Mouse (Mus musculus): Measurements from ENCODE around the gene Igfals.

Gene Igfals

DNA sequence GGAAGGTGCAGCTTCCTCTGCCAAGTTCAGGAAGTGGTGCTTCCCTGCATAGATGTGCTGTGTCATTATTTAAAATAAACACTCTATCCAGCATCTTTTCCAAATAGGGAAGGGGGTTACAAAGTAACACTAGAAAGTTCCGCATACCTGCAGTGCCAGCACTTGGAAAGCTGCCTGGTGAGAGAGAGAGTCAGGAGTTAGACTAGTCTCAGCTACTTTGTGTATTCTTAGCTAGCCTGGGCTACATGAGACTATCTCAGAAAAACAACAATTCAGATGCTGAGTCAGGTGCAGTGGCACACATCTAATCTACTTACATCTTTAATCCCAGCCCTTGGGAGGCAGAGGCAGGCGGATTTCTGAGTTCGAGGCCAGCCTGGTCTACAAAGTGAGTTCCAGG lies 4.0 kb upstream of the Igfals start:
- in situ Hi-C loops (cut with MboI, MseI): no loop called here

DNA sequence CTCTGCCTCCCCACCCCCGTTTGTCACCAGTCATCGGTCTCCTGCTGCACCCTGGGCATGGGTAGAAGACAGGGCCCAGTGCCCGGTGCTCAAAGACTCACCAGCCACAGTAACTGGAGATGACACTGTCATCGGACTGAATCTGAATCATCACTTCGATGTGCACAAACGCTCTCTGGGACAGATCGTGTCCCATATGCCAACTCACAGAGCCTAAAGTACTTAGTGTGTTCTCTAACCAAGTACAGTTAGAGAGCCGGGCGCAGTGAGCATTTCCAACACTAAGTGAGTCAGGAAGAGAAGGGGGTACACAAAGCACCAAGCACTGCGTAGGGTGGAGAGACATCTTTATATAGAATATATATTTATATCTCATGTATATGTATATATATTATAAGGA lies 2.1 kb downstream of the Igfals start:
- in situ Hi-C loops (cut with MboI, MseI): no loop called here

GRCm38 (mm10) chr17:24873695-24874404 lies 8.1 kb downstream of the Igfals start:
- in situ Hi-C loops (cut with MboI, MseI): no loop called here

DNA sequence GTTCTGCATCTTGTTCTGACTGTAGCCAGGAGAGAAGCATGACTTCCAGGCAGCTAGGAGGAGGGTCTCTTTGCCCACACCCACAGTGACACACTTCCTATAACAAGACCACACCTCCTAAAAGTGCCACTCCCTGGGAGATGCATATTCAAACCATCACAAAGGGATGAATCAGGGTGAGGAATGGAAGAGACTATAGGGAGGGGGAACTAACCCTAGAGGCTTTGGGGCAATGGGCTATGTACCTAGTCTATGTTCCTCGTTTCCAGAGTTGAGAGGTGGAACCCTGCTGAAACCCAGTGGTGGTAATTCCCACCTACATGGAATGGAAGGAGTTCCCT lies 8.6 kb downstream of the Igfals start:
- in situ Hi-C loops (cut with MboI, MseI): no loop called here

DNA sequence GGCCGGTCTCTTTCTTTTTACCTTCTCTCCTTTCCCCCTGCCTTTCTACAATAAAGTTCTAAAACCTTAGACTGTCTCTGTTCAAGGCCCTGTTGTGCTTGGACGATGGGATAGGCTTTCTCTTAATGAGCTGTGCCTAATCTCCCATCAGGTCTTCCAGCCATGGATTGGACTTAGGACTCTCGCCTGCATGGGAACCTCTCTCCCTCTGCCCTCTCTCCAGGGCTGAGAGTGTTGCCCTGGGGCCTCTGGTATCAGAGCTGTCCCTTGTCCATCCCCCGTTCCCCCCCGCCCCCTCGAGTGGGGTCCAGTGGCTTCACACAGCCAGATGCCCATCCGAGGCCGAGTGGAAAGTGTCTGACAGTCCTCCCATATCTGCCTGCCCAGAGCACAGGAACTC lies 9.2 kb downstream of the Igfals start:
- in situ Hi-C loops (cut with MboI, MseI): no loop called here

- in situ Hi-C loops (cut with MboI, MseI): no loop called here
Observed at GRCm38 (mm10) chr17:24877336-24878116, 11.7 kb downstream of the Igfals start.

DNA sequence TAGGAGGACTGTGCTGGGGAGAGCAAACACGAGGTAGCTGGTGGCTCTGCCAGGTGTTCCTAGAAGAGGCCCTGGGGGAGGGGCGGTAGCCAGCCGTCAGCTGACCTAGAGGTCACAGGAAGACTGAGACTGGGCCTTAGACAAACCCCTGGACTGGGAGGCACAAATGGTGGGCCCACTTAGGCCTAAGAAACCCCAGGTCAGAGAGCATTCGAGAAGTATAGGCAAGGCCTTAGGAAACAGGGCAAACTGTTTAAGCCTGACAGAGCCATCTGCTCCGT lies 12.3 kb downstream of the Igfals start:
- in situ Hi-C loops (cut with MboI, MseI): no loop called here

DNA sequence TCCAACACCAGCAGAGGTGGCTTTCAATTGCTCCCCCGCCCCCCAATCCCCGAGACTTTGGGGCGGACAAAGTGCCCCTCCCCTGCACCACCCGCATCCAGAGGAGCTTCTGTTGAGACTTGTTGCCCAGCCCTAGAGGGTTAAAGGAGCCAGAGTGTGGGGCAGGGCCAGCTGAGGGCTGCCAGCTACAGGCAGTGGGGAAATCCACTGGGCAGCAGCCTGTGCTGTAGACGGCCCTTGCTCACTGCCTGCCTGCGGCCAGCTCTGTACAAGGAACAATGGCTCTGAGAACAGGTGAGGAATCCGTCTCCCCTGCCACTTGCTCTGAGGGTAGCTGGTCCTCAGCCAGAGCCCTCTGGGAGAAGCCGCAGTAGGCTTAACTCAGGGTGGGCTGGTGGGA lies 12.7 kb downstream of the Igfals start:
- in situ Hi-C loops (cut with MboI, MseI): no loop called here

GRCm38 (mm10) chr17:24881738-24882440 lies 16.1 kb downstream of the Igfals start:
- in situ Hi-C loops (cut with MboI, MseI): no loop called here

GRCm38 (mm10) chr17:24884391-24884790 lies 18.6 kb downstream of the Igfals start:
- in situ Hi-C loops (cut with MboI, MseI): no loop called here

- in situ Hi-C loops (cut with MboI, MseI): no loop called here
Observed at GRCm38 (mm10) chr17:24885356-24886133, 19.7 kb downstream of the Igfals start.

DNA sequence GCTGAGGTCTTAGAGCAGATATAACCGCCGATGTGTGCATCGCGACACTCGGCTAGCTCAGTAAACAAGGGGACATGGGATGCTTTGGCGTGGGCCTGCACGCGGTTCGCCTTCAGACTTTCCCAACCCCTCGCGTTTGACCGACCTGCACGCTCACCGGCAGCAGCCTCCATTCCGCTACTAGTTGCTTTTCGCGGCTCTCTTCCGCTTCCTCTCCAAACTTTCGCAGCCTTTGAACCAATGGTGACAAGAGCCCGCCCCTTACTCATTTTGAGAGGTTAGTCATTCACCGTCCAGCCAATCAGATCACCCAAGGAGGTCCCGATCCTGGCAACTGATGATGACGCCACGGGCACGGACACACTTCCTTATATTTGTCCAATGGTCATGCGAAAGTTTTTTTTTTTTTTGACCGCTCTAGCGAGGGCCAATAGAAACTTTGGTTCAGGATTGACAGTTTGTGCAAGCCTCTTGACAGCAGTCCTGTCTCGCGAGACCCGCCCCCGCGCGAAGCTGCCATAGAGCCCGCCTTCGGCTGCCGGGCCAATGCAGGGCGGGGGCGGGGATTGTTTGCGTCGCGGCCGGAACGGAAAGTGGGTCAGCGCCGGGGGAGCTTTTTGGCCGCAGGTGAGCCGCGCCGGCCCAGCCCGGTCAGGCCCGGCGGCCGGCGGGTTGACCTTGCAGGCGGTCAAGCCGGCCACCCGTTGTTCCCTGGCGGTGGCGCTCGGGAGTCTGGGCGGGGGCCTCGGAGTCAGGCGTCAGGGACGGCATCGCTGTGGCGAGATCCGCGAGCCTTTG lies 20.5 kb downstream of the Igfals start, which contains the start of the genes Nubp2 and Spsb3:
Gene Nubp2 (minus strand): TSS at position 216 of the 798 bp plus-strand sequence.
Gene Spsb3 (plus strand): TSS at position 510 of the 798 bp plus-strand sequence.
- in situ Hi-C loops (cut with MboI, MseI): no loop called here

DNA sequence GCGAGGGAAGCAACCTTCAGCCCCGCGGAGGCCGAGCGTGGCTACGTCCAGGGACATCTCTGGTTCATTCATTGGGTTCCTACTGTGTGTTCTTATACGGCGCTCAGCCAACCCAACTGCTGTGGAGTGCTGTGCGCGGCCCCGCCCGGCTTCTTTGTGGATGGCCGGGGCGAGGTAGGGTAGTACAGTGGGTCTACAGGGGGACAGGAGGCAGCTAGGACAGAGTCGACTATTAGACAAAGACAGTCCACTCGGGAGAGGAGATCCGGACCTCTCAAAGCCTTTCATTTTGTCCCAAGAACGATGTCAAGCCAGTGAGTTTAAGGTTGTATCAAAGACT lies 21.1 kb downstream of the Igfals start:
- in situ Hi-C loops (cut with MboI, MseI): no loop called here

DNA sequence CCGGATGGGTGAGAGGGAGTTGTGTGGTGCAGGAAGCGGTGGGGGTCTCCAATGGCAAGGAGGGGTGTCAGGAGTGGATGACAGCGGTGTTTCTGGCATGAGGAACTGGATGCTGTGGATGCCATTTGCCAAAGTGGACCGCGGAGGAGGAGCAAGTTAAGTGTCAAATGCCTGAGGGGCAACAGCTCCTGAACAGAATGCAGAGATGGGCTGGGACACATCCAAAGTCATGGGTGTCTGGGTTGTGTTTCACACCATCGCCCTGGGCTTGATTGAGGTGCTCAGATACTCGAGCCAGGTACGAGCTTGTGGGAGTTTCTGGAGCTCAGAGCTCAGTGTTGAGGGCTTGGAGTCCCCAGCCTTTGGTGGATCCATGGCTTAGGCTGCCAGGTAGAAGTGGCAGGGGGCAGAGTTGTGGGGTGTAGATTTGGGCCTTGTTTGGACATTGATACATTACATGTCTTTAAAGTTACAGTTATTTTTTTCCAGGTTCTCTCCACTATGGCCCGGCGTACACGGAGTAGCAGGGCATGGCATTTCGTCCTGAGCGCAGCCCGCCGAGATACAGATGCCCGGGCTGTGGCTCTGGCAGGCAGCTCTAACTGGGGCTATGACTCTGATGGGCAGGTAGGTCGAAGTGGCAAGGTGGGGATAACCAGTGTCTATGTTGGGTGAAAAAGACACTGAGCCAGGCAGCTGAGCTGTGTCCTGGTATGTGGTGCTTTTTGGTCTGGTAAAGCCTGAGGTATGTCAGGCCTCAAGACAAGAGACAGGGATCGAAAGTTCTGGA lies 21.7 kb downstream of the Igfals start:
- in situ Hi-C loops (cut with MboI, MseI): no loop called here

DNA sequence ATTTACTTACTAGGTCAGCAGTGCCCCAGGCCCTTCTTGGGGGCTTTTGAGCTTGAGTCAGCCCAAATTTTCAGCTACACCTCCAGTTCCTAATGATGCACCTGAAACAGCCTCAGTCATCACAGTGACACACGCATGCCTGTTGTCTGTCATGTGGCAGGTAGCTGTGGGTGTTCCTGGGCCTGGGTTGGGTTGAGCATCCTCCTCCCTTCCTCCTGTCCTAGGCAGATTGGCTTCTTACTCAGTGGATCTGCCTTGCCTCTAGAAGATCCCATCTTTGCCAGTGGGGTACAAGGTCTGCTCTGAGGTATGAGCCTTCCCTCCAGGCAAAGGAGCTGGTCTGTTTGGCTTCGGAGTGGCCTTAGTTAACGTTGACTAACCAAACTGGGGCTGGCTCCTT lies 23.1 kb downstream of the Igfals start:
- in situ Hi-C loops (cut with MboI, MseI): no loop called here

DNA sequence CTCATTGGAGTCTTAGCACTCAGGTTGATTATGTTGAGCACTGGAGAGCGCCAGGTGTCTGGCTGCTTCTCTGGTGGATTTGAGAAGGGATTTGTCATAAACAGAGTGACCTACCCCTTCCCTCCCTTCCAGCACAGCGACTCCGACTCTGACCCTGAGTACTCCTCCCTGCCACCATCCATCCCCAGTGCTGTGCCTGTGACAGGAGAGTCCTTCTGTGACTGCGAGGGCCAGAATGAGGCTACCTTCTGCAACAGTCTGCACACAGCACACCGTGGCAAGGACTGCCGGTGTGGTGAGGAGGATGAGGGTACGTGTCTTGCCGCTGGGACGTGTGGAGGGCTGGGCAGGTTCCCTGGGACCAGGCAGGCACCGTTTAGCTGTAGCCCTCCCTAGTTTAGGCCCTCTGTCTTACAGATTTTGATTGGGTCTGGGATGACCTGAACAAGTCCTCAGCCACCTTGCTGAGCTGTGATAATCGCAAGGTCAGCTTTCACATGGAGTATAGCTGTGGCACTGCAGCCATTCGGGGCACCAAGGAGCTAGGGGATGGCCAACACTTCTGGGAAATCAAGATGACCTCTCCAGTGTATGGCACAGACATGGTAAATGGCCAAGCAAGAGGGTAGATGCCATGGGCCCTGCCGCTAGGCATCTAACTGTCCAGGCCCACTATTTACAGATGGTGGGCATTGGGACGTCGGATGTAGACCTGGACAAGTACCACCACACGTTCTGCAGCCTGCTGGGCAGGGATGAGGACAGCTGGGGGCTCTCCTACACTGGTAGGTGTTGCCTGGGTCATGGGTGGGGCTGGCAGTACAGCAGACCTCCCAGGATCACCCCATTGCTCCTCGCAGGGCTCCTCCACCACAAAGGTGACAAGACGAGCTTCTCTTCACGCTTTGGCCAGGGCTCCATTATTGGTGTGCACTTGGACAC lies 24.6 kb downstream of the Igfals start:
- in situ Hi-C loops (cut with MboI, MseI): loop anchor here (5.0 kb wide), 1 partner anchor 38 kb away; the partner anchor contains the start of gene Fahd1

GRCm38 (mm10) chr17:24891321-24891720 lies 25.5 kb downstream of the Igfals start:
- in situ Hi-C loops (cut with MboI, MseI): loop anchor here (5.0 kb wide), 1 partner anchor 39 kb away; the partner anchor contains the start of gene Fahd1

DNA sequence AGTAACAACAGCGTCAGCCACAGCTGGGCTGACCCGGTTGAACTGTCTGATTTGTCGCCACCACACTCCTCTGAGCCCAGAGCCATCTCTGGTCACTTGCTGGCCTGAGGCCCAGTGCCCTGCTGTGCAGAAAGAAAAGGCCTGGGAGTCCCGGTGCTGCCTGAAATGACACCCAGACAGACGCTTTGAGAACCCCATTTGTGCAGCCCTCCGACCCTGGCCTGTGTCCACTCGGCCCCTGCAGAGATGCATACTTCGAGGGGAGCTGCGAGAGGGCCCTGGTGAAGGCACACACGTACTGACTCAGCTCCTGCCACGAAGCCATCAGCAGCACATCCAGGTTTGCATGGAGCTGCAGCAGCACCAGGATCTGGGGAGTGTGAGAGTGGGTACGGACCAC lies 27.0 kb downstream of the Igfals start:
- in situ Hi-C loops (cut with MboI, MseI): loop anchor here (5.0 kb wide), 1 partner anchor 40 kb away; the partner anchor contains the start of gene Fahd1

DNA sequence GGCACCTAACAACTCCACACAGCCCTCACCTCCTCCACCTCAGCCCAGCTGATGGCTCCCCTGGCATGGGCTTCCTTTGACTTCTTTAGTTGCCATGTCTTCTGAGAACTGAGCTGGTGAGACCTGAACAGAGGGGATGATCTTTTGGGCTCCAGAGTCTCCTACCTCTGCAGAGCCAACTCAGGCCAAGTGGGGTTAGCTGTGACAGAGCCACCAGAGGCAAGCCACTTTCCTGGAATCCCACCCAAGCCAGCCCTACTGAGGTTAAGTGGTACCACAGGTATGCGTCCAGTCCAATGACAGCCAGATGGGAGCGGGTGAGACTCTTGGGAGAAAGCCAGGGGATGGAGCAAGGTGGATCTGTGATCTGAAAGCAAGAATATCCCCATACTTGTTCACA lies 27.5 kb downstream of the Igfals start:
- in situ Hi-C loops (cut with MboI, MseI): loop anchor here (5.0 kb wide), 1 partner anchor 41 kb away; the partner anchor contains the start of gene Fahd1
